Mouse (Mus musculus): Measurements from ENCODE around the gene Tbc1d19.

Tbc1d19 gene

GRCm38 (mm10) chr5:53953216-53953615, 143.8 kb downstream of the Tbc1d19 start:
- DNase-seq (ENCODE audit: low spot score) = no peak

Measured in adipocyte (in vitro differentiated cells).